20 mouse cellular contexts compared by ENCODE assay signal in the genomic region with DNA sequence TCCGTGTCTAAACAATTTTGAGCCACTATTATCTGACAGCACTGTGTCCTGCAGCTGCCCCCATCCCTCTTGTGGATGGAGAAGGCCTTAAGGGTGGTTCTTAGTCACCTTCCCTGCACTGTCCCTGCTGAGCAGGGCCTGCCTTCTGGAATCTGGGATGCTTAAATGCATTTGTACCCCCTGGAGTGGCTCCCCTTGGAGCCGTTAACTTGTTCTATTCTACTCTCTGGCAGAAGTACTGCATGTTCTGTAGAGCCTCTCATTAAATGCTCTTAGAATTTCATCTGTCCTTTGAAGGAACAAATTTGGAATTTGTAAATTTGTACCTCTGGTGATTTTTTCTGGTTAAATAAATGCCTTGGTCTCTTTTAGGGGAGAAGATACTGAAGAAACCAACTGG.
"Had no signal": no experiment of that assay in that cellular context is flagged by ENCODE, and none has a peak within 500 bp of the region (broad histone marks: within the 10 kb centered on the region; RNA-seq: fewer than 3 reads in every experiment).

No protein-coding gene starts in this region.

- ATAC-seq: liver, postnatal 0 days; lung, postnatal 0 days; midbrain, embryonic 13.5 days; midbrain, embryonic 15.5 days had no signal

- H3K27me3 ChIP-seq: lung, embryonic 15.5 days; megakaryocyte, embryonic 14.5 days; midbrain, embryonic 13.5 days; midbrain, embryonic 15.5 days; neural tube, embryonic 12.5 days had no signal

- H3K4me3 ChIP-seq: lung, embryonic 15.5 days; megakaryocyte, embryonic 14.5 days; midbrain, embryonic 13.5 days; midbrain, embryonic 15.5 days; neural tube, embryonic 12.5 days had no signal

- DNase-seq: liver, postnatal 0 days; lung, adult 2 months; lung, postnatal 14 days; lung, postnatal 36 days; retina, postnatal 1 day; right cerebral cortex, adult 18-20 months; right cerebral cortex, postnatal 25 days; right cerebral cortex, postnatal 4 days; spleen, adult 18-20 months; thymus, adult 18-20 months; thymus, postnatal 14 days; thymus, postnatal 36 days had no signal

- H3K4me1 ChIP-seq: lung, embryonic 15.5 days; midbrain, embryonic 13.5 days; midbrain, embryonic 15.5 days; neural tube, embryonic 12.5 days had no signal

- H3K27ac ChIP-seq: lung, embryonic 15.5 days; macrophage; midbrain, embryonic 13.5 days; midbrain, embryonic 15.5 days; neural tube, embryonic 12.5 days had no signal

- H3K9me3 ChIP-seq: lung, embryonic 15.5 days; megakaryocyte, embryonic 14.5 days; midbrain, embryonic 13.5 days; midbrain, embryonic 15.5 days; neural tube, embryonic 12.5 days had no signal

- H3K4me2 ChIP-seq: lung, embryonic 15.5 days; midbrain, embryonic 11.5 days; midbrain, embryonic 13.5 days; midbrain, embryonic 15.5 days; neural tube, embryonic 12.5 days had no signal

- H3K9ac ChIP-seq: liver, postnatal 0 days; lung, embryonic 15.5 days; midbrain, embryonic 13.5 days; midbrain, embryonic 15.5 days; neural tube, embryonic 12.5 days had no signal
